Mouse (Mus musculus) liver, adult 2 months (tissue): Measurements from ENCODE around the gene Abcc12.

Experiments
- CTCF ChIP-seq: fragments of 200-500 bp; IDR thresholded peaks from 2 replicates; pipeline ENCODE4 v1.5.1; 2011; ENCODE audit warnings: low read depth, low read length, control low read depth
- POLR2A ChIP-seq: fragments of 200-500 bp; IDR thresholded peaks from 2 replicates; pipeline ENCODE4 v1.6.1; 2011; ENCODE audit warnings: low read length, control low read depth; ENCODE audit not compliant: insufficient read depth; ENCODE audit errors: extremely low read depth

GRCm38 (mm10) chr8:86557186-86558045, 23.1 kb downstream of the Abcc12 start:
- TF ChIP-seq CTCF (no peak), POLR2A (no peak)
